Mouse (Mus musculus) hindbrain, embryonic 12.5 days (tissue): ENCODE results near the gene Hoxa7. TPM values are rescaled to one million over a fixed set of nuclear protein-coding genes. Genes with fewer than 3 reads are reported as not detected.

Source experiments
- ATAC-seq: fragments of 200-750 bp; cut with Nextera tagmentation; 2 replicates; pipeline ENCODE4 v1.8.0; 2017; ENCODE audit warnings: moderate TSS enrichment; ENCODE audit not compliant: low FRiP score
- H3K27ac ChIP-seq: fragments of 300-500 bp; sonication (generic); 2 replicates; pipeline ENCODE4 v1.5.1; 2016; ENCODE audit warnings: mild to moderate bottlenecking
- H3K27me3 ChIP-seq: fragments of 300-500 bp; sonication (generic); 2 replicates; pipeline ENCODE4 v1.6.1; 2016; ENCODE audit warnings: mild to moderate bottlenecking
- H3K36me3 ChIP-seq: fragments of 300-500 bp; sonication (generic); 2 replicates; pipeline ENCODE4 v1.6.1; 2016; ENCODE audit warnings: mild to moderate bottlenecking
- H3K4me1 ChIP-seq: fragments of 300-500 bp; sonication (generic); 2 replicates; pipeline ENCODE4 v1.6.1; 2016
- H3K4me2 ChIP-seq: fragments of 300-500 bp; sonication (generic); replicated peaks from 2 replicates; pipeline ENCODE4 v1.6.1; 2016; ENCODE audit warnings: mild to moderate bottlenecking
- H3K4me3 ChIP-seq: fragments of 300-500 bp; sonication (generic); 2 replicates; pipeline ENCODE4 v1.5.1; 2016; ENCODE audit warnings: mild to moderate bottlenecking
- H3K9ac ChIP-seq: fragments of 300-500 bp; sonication (generic); 2 replicates; pipeline ENCODE4 v1.6.1; 2016; ENCODE audit warnings: mild to moderate bottlenecking, moderate library complexity
- H3K9me3 ChIP-seq: fragments of 300-500 bp; sonication (generic); replicated peaks from 2 replicates; pipeline ENCODE4 v1.6.1; 2016; ENCODE audit warnings: mild to moderate bottlenecking
- WGBS: fragments of 180-500 bp; shearing (Covaris S2); methylation state at CpG from one replicate; pipeline ENCODE4 v1.1.7; 2016; 5-methylcytosine and 5-hydroxymethylcytosine counted together
- polyA plus RNA-seq: library from polyadenylated mRNA; unstranded; fragments of >200 nt; fragmentation: Nextera tagmentation; extraction: Ambion mirVana; gene quantifications from 2 replicates; pipeline ENCODE4 v1.2.1, GENCODE M21; 2016

Hoxa7 gene
- polyA plus RNA-seq, 1 experiment from 2014 or later: 0.79 TPM

DNA sequence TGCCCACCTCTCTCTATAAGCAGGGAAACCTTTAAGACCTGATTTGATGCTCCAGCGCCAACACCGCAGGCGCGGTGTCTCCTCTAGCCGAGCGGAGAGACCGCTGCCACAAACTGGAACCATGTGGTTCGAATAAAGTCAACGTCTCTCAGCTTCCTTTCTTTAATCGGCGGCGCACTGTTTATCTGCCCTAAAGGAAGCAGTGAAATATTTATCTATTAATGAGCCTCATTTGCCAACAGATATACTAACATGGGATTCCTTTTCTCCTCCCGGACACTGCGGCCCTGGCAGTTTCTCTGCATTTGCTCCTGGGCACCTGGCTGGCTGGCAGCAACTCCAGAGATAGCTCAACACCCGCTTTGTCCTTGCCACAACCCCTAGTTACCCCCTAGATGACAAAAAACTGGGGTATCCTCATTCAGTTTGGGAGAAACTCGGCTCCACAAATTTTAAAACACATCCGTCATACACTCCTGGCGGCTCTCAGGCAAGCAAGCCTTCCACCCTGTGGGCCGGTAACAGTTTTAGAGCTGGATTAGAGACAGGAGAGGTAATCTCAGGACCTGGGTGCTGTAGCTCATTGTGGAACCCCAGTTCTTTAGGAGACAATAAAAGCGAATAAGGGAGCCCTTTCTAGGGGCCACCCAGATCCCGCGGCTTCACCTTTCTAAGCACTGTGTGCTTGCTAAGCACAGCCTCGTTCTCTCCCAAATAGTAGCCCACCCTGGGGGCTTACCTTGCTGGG, 3.6 kb downstream of the Hoxa7 start:
- ATAC-seq: no peak
- Histone ChIP-seq H3K4me1 (peaks cover 18% of the 10 kb centered on the region), H3K9me3 (no peaks in the 10 kb centered on the region), H3K4me3 (peak overlapping the region; percentile 28; the same call in 1 of the 2 replicates), H3K9ac (no peak overlapping the region), H3K4me2 (0 out of 2 replicates have a peak overlapping the region, but pooled peaks have one; percentile 47), H3K27ac (no peak overlapping the region), H3K36me3 (no peaks in the 10 kb centered on the region), H3K27me3 (peaks cover 100% of the 10 kb centered on the region)
- 5% methylated on average over 23 of the region's 23 CpGs for WGBS

DNA sequence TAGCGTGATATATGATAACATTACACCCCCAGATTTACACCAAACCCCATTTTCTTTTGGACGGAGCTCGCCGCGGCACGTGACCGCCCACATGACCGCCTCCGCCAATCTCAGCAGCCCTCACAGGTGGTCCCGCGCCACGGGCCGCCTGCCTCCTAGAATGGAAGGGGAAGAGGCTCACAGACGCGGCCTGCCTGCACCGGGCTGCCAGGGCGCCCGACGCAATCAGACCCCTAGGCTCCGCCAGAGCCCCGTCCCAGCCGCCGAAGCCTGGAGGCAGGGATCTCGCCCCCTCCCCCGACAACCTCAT, 4.2 kb downstream of the Hoxa7 start:
- H3K4me3 ChIP-seq: peak overlapping the region; percentile 28
- under 1% methylated on average over 25 of the region's 25 CpGs for WGBS
- no peaks in the 10 kb centered on the region for H3K9me3 ChIP-seq
- H3K4me2 ChIP-seq: peak overlapping the region; percentile 47
- peaks cover 20% of the 10 kb centered on the region for H3K4me1 ChIP-seq
- H3K27me3 ChIP-seq: peaks cover 100% of the 10 kb centered on the region
- peak; percentile 57; the same call in 1 of the 2 replicates for ATAC-seq
- H3K36me3 ChIP-seq: no peaks in the 10 kb centered on the region
- H3K27ac ChIP-seq: no peak overlapping the region
- no peak overlapping the region for H3K9ac ChIP-seq

DNA sequence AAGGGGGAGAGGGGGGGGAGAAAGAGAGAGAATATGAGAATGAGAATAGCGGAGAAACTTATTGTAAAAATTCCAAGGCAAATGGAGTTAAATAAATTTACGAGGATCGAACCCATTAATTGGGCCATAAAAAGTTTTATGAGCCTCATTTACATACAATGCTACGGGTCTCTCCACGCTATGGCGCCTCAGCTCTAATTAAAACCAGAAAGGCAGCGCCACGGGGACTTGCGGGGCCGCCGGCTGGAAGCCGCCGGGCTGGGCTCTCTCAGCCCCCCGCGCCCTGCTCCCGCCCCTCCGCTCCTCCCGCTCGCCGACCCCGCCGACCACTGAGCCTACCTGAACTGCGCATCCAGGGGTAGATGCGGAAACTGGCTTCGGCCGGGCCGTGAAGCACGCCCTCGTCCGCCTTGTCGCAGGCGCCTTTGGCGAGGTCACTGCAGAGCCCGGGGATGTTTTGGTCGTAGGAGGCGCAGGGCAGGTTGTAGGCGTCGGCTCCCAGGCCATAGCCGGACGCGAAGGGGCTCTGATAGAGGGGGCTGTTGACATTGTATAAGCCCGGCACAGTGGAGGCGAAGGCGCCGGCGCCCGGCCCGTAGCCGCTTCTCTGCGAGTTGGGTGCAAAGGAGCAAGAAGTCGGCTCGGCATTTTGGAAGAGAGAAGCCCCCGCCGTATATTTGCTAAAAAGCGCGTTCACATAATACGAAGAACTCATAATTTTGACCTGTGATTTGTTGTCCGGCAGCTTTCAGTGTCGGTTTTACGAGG, 4.8 kb downstream of the Hoxa7 start:
- Histone ChIP-seq H3K4me2 (peak overlapping the region; percentile 47), H3K9ac (no peak overlapping the region), H3K4me1 (peaks cover 20% of the 10 kb centered on the region), H3K9me3 (no peaks in the 10 kb centered on the region), H3K27me3 (peaks cover 100% of the 10 kb centered on the region), H3K4me3 (peak overlapping the region; percentile 28), H3K36me3 (no peaks in the 10 kb centered on the region), H3K27ac (no peak overlapping the region)
- whole genome bisulfite sequencing: 3% methylated on average over 60 of the region's 60 CpGs
- ATAC-seq: no peak

DNA sequence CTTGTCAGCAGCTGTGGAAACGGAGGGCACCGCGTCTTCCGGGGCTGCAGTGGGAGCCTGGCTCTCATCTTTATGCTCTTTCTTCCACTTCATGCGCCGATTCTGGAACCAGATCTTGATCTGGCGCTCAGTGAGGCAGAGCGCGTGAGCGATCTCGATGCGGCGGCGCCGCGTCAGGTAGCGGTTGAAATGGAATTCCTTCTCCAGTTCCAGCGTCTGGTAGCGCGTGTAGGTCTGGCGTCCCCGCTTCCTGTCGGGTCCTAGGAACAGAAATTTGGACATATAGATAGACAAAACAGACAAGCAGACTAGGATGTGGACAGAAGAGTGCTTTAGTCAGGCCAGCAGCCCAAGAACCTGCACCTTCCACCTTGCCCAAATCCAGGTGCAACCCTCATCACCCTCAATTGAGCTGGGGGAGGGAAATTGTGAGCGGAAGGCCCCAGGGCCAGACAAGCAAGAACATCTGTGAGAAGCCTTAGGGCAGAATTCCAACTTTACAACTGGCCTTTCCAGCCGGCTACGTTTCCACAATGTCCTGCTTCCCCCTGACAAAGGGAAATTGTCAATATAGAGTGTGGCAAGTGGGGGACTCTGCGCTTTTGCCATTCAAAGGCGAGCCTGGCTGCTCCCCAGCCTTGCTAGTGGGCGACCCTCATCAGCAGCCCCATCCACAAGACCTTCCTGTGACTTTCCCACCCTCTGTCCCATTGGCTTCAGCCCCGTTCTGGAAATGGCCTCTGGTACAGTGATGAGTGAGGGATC, 5.7 kb downstream of the Hoxa7 start:
- ATAC-seq: no peak
- H3K27ac ChIP-seq: no peak overlapping the region
- no peak overlapping the region for H3K4me3 ChIP-seq
- peaks cover 100% of the 10 kb centered on the region for H3K27me3 ChIP-seq
- no peaks in the 10 kb centered on the region for H3K36me3 ChIP-seq
- H3K9me3 ChIP-seq: no peaks in the 10 kb centered on the region
- 2% methylated on average over 30 of the region's 30 CpGs for WGBS
- H3K4me2 ChIP-seq: no peak overlapping the region
- no peak overlapping the region for H3K9ac ChIP-seq
- H3K4me1 ChIP-seq: peaks cover 16% of the 10 kb centered on the region

DNA sequence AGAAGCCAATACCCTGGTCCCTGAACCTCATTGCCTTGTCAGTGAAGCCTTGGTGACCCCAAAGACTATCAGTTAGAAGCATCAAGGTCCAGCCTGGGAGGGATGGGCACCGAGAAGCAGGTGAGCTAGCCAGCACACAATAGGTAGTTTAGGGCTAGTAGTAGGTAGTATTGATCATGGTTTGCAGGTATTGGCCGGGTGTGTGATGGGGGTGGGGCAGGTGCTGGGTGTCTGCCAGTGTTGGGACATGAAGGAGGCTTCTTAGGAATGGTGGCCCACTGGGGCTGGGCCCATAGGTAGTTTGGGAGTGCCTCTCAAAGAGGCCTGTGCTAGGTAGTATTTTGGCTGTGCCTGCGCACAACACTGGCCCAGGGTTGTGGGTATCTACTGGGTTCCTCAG, 6.6 kb downstream of the Hoxa7 start:
- no peak for ATAC-seq
- Histone ChIP-seq H3K27me3 (peaks cover 98% of the 10 kb centered on the region), H3K4me1 (peaks cover 16% of the 10 kb centered on the region), H3K4me3 (no peak overlapping the region), H3K9me3 (no peaks in the 10 kb centered on the region), H3K36me3 (no peaks in the 10 kb centered on the region), H3K4me2 (no peak overlapping the region), H3K27ac (no peak overlapping the region), H3K9ac (no peak overlapping the region)
- 7% methylated on average over 3 of the region's 3 CpGs for WGBS

DNA sequence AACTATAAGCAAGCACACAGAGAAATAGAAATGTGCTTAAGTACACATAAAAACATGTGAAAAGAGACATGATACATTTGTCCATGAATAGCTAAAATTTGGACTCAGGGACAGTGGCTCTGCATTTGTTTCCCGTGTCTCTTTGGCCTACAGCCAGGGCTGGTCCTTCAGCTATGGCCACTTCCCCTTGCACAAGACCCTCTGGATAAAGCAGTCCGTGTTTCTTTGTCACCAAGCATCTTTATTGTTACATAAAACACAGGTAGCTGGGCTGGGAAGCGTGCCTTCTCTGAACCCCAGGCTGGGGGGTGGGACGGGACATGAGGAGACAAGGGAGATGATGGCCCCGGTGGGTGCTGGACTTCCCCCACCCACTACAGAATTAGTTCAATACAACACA, 7.4 kb downstream of the Hoxa7 start:
- H3K4me3 ChIP-seq: no peak overlapping the region
- H3K9ac ChIP-seq: no peak overlapping the region
- peaks cover 16% of the 10 kb centered on the region for H3K4me1 ChIP-seq

DNA sequence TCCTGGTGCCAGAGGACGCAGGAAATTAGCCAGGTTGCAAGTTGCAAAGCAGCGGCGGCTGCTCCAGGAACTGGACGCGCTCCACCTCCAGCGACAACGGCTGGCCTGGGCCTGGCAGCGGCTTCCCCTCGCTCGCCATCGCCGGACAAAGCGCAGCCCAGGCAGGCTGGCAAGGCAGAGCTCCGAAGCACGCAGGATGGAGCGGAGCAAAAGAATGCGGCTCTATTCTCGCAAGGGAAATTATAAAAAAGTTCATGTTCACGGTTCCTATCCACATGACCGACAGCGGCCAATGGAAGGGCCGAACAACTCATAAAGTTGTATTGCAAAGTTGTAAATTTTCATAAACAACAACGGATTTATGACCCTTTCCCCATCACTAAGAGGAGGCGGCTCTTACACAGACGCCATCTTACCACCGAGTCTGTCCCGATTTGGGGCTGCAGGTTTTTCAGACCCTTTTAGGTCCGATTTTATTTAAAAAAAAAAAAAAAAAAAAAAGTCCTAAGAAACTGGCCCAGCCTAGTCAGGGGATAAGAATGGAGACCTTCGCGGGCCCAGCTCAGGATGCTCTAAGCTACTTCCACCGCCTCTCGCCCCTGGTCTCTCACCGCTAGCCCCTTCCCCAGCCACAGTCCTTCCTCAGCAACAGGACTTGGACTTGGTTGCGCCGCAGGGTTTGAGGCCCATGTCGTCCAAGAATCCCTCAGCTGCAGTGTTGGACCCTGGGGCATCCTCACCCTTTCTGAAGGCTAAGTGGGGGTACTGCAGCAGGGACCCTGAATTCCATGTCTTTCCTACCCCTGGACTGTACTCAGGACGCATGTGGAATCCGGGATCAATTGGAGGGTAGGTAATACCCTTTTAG, 8.3 kb downstream of the Hoxa7 start, which contains the start of the genes Hoxa3 and Gm28308:
TSS of gene Hoxa3 (minus strand) at position 218 of the 868 bp plus-strand sequence.
TSS of gene Gm28308 (minus strand) at position 221 of the 868 bp plus-strand sequence.
- H3K4me1 ChIP-seq: peaks cover 21% of the 10 kb centered on the region
- 0 out of 2 replicates have a peak within 1 kb of the TSS, but pooled peaks have one; percentile 13 for H3K4me2 ChIP-seq
- no peak within 1 kb of the TSS for H3K9ac ChIP-seq
- H3K9me3 ChIP-seq: no peaks in the 10 kb centered on the region
- H3K27ac ChIP-seq: no peak within 1 kb of the TSS
- H3K27me3 ChIP-seq: peaks cover 98% of the 10 kb centered on the region
- peak within 1 kb of the TSS; percentile 10; the same call in 1 of the 2 replicates for H3K4me3 ChIP-seq
- ATAC-seq: no peak
- WGBS: 3% methylated on average over 38 of the region's 38 CpGs
- H3K36me3 ChIP-seq: no peaks in the 10 kb centered on the region

More for the DNA sequence above, 7.4 kb downstream of the Hoxa7 start:
- WGBS: 8% methylated on average over 5 of the region's 5 CpGs
- H3K9me3 ChIP-seq: no peaks in the 10 kb centered on the region
- H3K27me3 ChIP-seq: peaks cover 98% of the 10 kb centered on the region
- no peak overlapping the region for H3K27ac ChIP-seq
- H3K4me2 ChIP-seq: no peak overlapping the region
- H3K36me3 ChIP-seq: no peaks in the 10 kb centered on the region
- ATAC-seq: no peak

DNA sequence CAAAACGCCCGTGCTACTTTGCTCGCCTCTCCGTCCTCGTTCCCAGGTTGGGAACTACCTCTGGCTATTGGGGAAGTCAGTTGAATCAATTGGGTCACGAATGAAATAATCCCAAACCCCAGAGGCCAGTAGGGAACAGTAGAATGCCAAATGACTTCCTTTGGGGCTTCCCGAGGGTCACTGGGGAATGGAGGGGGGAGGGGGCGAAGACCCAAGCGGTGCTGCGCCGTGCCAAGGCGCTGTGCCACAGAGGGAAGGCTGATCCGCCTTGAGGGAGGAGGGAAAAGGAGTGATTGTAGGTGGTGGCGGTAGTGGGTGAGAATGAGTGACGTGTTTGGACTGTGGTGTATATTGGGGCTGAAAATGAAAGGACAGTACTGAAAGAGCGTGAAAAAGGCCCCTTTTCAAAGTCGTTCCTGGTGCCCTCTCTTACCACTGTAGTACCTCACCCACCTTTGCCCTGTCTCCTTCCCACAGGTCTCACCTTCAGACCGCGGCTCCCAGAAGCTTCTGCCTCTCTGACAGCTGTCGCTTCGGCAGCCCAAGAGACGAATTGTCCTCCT, 9.0 kb downstream of the Hoxa7 start:
- no peak for ATAC-seq
- Histone ChIP-seq H3K27me3 (peaks cover 98% of the 10 kb centered on the region), H3K4me3 (peak overlapping the region; percentile 10; the same call in 1 of the 2 replicates), H3K4me2 (0 out of 2 replicates have a peak overlapping the region, but pooled peaks have one; percentile 13), H3K36me3 (no peaks in the 10 kb centered on the region), H3K4me1 (peaks cover 20% of the 10 kb centered on the region), H3K9ac (no peak overlapping the region), H3K27ac (no peak overlapping the region), H3K9me3 (no peaks in the 10 kb centered on the region)
- WGBS: 2% methylated on average over 22 of the region's 22 CpGs

DNA sequence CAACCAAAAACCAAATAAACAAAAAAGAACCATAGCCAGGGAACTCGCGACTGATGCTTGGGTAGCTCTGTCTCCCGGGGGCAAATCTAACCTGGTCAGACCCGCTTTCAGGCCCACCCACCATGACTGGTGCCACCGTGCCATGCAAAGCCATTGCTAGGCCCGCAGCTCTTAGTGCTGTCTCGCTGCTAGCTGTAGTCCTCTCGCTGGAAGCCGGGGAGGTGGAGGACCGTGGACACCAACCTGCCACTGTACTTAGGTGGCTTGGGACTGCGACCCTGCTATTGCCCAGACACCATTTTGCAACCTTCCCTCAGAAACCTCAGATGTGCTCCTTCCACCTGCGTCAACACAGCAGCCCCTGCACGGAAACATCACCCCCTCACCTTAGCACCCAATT, 9.7 kb downstream of the Hoxa7 start:
- WGBS: 4% methylated on average over 13 of the region's 13 CpGs
- Histone ChIP-seq H3K9ac (no peak overlapping the region), H3K4me3 (peak overlapping the region; percentile 7; the same call in 1 of the 2 replicates), H3K36me3 (no peaks in the 10 kb centered on the region), H3K27me3 (peaks cover 98% of the 10 kb centered on the region), H3K4me1 (peaks cover 15% of the 10 kb centered on the region), H3K4me2 (peak overlapping the region; percentile 8), H3K27ac (no peak overlapping the region), H3K9me3 (no peaks in the 10 kb centered on the region)
- ATAC-seq: no peak

DNA sequence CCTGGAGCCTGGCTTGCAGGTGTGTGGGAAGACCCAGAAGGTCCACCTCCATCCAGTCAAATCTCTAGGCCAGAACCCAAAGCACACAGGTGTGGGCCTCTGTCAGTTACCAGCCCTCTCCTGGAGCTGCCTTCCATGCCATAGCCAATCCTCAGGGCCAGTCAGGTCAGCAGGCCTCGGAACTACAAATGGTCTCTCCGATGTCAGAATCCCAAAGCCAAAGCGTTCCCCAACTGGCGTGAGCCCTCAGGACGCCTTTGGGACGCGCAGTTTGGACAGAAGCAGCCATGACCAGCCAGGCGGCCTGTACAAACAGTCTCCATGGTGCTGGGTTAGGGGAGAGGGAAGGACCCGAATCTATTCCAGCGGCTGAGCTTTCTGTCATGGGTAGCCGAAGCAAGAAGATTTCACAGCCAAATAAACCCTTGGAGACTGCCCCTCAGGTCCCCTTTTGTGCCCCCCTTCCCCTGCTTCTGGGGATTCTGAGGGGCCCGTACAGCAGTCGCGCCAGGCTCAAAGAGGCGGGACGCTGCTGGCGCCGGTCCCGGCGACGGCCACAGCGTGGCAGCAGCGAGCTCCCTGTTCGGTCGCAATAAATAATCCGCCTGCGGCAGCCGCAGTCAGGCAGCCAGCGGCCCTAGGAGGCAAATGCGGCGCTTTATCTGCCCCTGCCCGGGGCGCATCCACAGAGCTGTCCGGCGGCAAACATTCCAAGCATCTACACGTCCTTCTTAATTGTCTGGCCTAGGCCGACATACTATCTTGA, 10.3 kb downstream of the Hoxa7 start:
- Histone ChIP-seq H3K9me3 (no peaks in the 10 kb centered on the region), H3K4me1 (peaks cover 11% of the 10 kb centered on the region), H3K27ac (no peak overlapping the region), H3K36me3 (no peaks in the 10 kb centered on the region), H3K27me3 (peaks cover 98% of the 10 kb centered on the region), H3K4me3 (peak overlapping the region; percentile 7; the same call in 1 of the 2 replicates), H3K9ac (no peak overlapping the region), H3K4me2 (peak overlapping the region; percentile 8)
- WGBS: under 1% methylated on average over 37 of the region's 37 CpGs
- peak; percentile 67 for ATAC-seq
